Mouse (Mus musculus): Measurements from ENCODE around the gene Cst11. TPM values are rescaled to one million over a fixed set of nuclear protein-coding genes. Genes with fewer than 3 reads are reported as not detected.

Cst11 gene
- polyA plus RNA-seq, 1 experiment from 2014 or later = not detected

GRCm38 (mm10) chr2:148732327-148733000, 38.8 kb downstream of the Cst11 start, which contains the start of gene Napb:
TSS of gene Napb (minus strand) at chr2:148732467.
- ATAC-seq (peak; percentile 100), DNase-seq (ENCODE audit: low spot score) (peak; percentile 96)
- peak within 1 kb of the TSS; percentile 70 for H3K4me3 ChIP-seq (ENCODE audit: low read depth, low read length)
- peak within 1 kb of the TSS; percentile 94 for H3K4me2 ChIP-seq (replicated peaks; ENCODE audit: low read depth, low read length)
- H3K9ac ChIP-seq (replicated peaks; ENCODE audit: low read depth) = peak within 1 kb of the TSS; percentile 50
- H3K9me3 ChIP-seq (ENCODE audit: low read length) = no peaks in the 10 kb centered on the region
- no peak within 1 kb of the TSS for H3K27ac ChIP-seq (ENCODE audit: low read length)
- peaks cover 8% of the 10 kb centered on the region; the same call in 1 of the 2 replicates for H3K4me1 ChIP-seq (ENCODE audit: insufficient read depth, low read depth, low read length)
- TF ChIP-seq CTCF (IDR thresholded peaks at IDR 0.05) (no peak; the same call in 1 of the 2 replicates), EP300 (IDR thresholded peaks at IDR 0.05) (no peak)
- 3% methylated on average over 18 of the region's 18 CpGs for WGBS
- H3K27me3 ChIP-seq (replicated peaks; ENCODE audit: insufficient read depth, low read length) = no peaks in the 10 kb centered on the region
- H3K36me3 ChIP-seq (ENCODE audit: insufficient read depth, low read length) = no peaks in the 10 kb centered on the region

GRCm38 (mm10) chr2:148731614-148732326, 39.5 kb downstream of the Cst11 start:
- peak; percentile 15 for DNase-seq (ENCODE audit: low spot score)

GRCm38 (mm10) chr2:148719271-148719995, 51.9 kb downstream of the Cst11 start:
- no peak for DNase-seq (ENCODE audit: low spot score)
- no peak for ATAC-seq
- H3K4me3 ChIP-seq (ENCODE audit: low read depth, low read length) = no peak overlapping the region
- 38% methylated on average over 2 of the region's 2 CpGs for WGBS
- TF ChIP-seq CTCF (IDR thresholded peaks at IDR 0.05) (no peak), EP300 (IDR thresholded peaks at IDR 0.05) (no peak)
- no peaks in the 10 kb centered on the region for H3K36me3 ChIP-seq (ENCODE audit: insufficient read depth, low read length)
- no peaks in the 10 kb centered on the region for H3K9me3 ChIP-seq (ENCODE audit: low read length)
- no peak overlapping the region for H3K27ac ChIP-seq (ENCODE audit: low read length)
- H3K9ac ChIP-seq (replicated peaks; ENCODE audit: low read depth) = no peak overlapping the region
- H3K4me1 ChIP-seq (ENCODE audit: insufficient read depth, low read depth, low read length) = no peaks in the 10 kb centered on the region
- no peak overlapping the region for H3K4me2 ChIP-seq (replicated peaks; ENCODE audit: low read depth, low read length)
- no peaks in the 10 kb centered on the region for H3K27me3 ChIP-seq (replicated peaks; ENCODE audit: insufficient read depth, low read length)

More at GRCm38 (mm10) chr2:148731614-148732326, 39.5 kb downstream of the Cst11 start:
- Histone ChIP-seq H3K36me3 (ENCODE audit: insufficient read depth, low read length) (no peaks in the 10 kb centered on the region), H3K9ac (replicated peaks; ENCODE audit: low read depth) (peak overlapping the region; percentile 50), H3K27ac (ENCODE audit: low read length) (no peak overlapping the region), H3K4me1 (ENCODE audit: insufficient read depth, low read depth, low read length) (peaks cover 8% of the 10 kb centered on the region; the same call in 1 of the 2 replicates), H3K27me3 (replicated peaks; ENCODE audit: insufficient read depth, low read length) (no peaks in the 10 kb centered on the region), H3K9me3 (ENCODE audit: low read length) (no peaks in the 10 kb centered on the region), H3K4me2 (replicated peaks; ENCODE audit: low read depth, low read length) (peak overlapping the region; percentile 94), H3K4me3 (ENCODE audit: low read depth, low read length) (peak overlapping the region; percentile 70)
- ATAC-seq = peak; percentile 52
- WGBS = 1% methylated on average over 33 of the region's 35 CpGs
- no peak for TF ChIP-seq CTCF (IDR thresholded peaks at IDR 0.05)
- no peak for TF ChIP-seq EP300 (IDR thresholded peaks at IDR 0.05)

Other genes with a start within 250 kb of the Cst11 start
- 46.2 and 46.4 TPM in 2 replicates for gene Nxt1, start 98.9 kb downstream of the Cst11 start, polyA plus RNA-seq (2015; fragmentation: Nextera tagmentation; extraction: Ambion mirVana)
- gene Gzf1, start 90.5 kb downstream of the Cst11 start, polyA plus RNA-seq (2015; fragmentation: Nextera tagmentation; extraction: Ambion mirVana) = 21.3 and 23.7 TPM in 2 replicates
- gene Napb, start 39.0 kb downstream of the Cst11 start, polyA plus RNA-seq (2015; fragmentation: Nextera tagmentation; extraction: Ambion mirVana) = 1.4 TPM in 2 replicates
- gene Cstl1, start 21.1 kb downstream of the Cst11 start, polyA plus RNA-seq (2015; fragmentation: Nextera tagmentation; extraction: Ambion mirVana) = not detected in 2 replicates
- gene 8030411F24Rik, start 10.5 kb upstream of the Cst11 start, polyA plus RNA-seq (2015; fragmentation: Nextera tagmentation; extraction: Ambion mirVana) = not detected in 2 replicates
- not detected in 2 replicates for gene Cst12, start 17.9 kb upstream of the Cst11 start, polyA plus RNA-seq (2015; fragmentation: Nextera tagmentation; extraction: Ambion mirVana)
- 12.9 and 19.4 TPM in 2 replicates for gene Cst8, start 27.3 kb upstream of the Cst11 start, polyA plus RNA-seq (2015; fragmentation: Nextera tagmentation; extraction: Ambion mirVana)
- not detected in 2 replicates for gene Cst13, start 48.6 kb upstream of the Cst11 start, polyA plus RNA-seq (2015; fragmentation: Nextera tagmentation; extraction: Ambion mirVana)
- 1.5 and 2.5 TPM in 2 replicates for gene Cst9, start 63.6 kb upstream of the Cst11 start, polyA plus RNA-seq (2015; fragmentation: Nextera tagmentation; extraction: Ambion mirVana)
- 0.94 and 1.5 TPM in 2 replicates for gene 9230104L09Rik, start 93.5 kb upstream of the Cst11 start, polyA plus RNA-seq (2015; fragmentation: Nextera tagmentation; extraction: Ambion mirVana)
- 755 and 866 TPM in 2 replicates for gene Cst3, start 104.2 kb upstream of the Cst11 start, polyA plus RNA-seq (2015; fragmentation: Nextera tagmentation; extraction: Ambion mirVana)
- not detected in 2 replicates for gene Gm1330, start 231.8 kb upstream of the Cst11 start, polyA plus RNA-seq (2015; fragmentation: Nextera tagmentation; extraction: Ambion mirVana)
- not detected in 2 replicates for gene Gm10750, start 245.7 kb upstream of the Cst11 start, polyA plus RNA-seq (2015; fragmentation: Nextera tagmentation; extraction: Ambion mirVana)